Mouse (Mus musculus): Measurements from ENCODE around the gene Pla2g3. TPM values are rescaled to one million over a fixed set of nuclear protein-coding genes. Genes with fewer than 3 reads are reported as not detected.

Gene Pla2g3
- total and polyA plus RNA-seq, 3 experiments = not detected

- TF ChIP-seq RAD21 (IDR thresholded peaks at IDR 0.05; ENCODE audit: low read depth, low read length) (no peak), ZKSCAN1 (IDR thresholded peaks at IDR 0.05; ENCODE audit: borderline replicate concordance, low read depth, low read length) (no peak), GABPA (IDR thresholded peaks at IDR 0.05; ENCODE audit: insufficient replicate concordance, low read depth, low read length) (peak; percentile 17; the same call in 1 of the 2 replicates), ZNF384 (IDR thresholded peaks at IDR 0.05; ENCODE audit: low read depth, low read length) (no peak; the same call in 1 of the 2 replicates), UBTF (IDR thresholded peaks at IDR 0.05; ENCODE audit: low read depth, low read length) (peak; percentile 92), MEF2A (IDR thresholded peaks at IDR 0.05; ENCODE audit: borderline replicate concordance, low read depth, low read length) (peak; percentile 81; the same call in 1 of the 2 replicates), SMC3 (IDR thresholded peaks at IDR 0.05; ENCODE audit: low read depth, low read length) (no peak), NRF1 (IDR thresholded peaks at IDR 0.05; ENCODE audit: low read depth, low read length) (peak; percentile 59), USF2 (conservative IDR thresholded peaks at IDR 0.05; ENCODE audit: low read depth, low read length) (peak; percentile 90), MYC (IDR thresholded peaks at IDR 0.05; ENCODE audit: low read depth, low read length) (0 out of 2 replicates have a peak, but pooled peaks have one; percentile 52), TBP (conservative IDR thresholded peaks at IDR 0.05; ENCODE audit: low read depth, low read length) (peak; percentile 74)
Observed at GRCm38 (mm10) chr11:3452167-3452639, 35.9 kb upstream of the Pla2g3 start, which contains the start of gene Rnf185 (continued).

GRCm38 (mm10) chr11:3452769-3453168 lies 35.3 kb upstream of the Pla2g3 start:
- dilution Hi-C loops (cut with MboI; ENCODE audit: extremely low pct_ligation_motif_present, extremely low pct_unique_long_range_greater_than_20kb, low sequenced_read_pairs) (no loop called here), in situ Hi-C loops (cut with MboI; ENCODE audit: low pct_ligation_motif_present, low pct_unique_long_range_greater_than_20kb, low sequenced_read_pairs) (no loop called here)
- TF ChIP-seq ZKSCAN1 (IDR thresholded peaks at IDR 0.05; ENCODE audit: borderline replicate concordance, low read depth, low read length) = no peak
- TF ChIP-seq ZC3H11A (IDR thresholded peaks at IDR 0.05; ENCODE audit: low read depth, low read length) = no peak
- no peak for TF ChIP-seq CTCF (conservative IDR thresholded peaks at IDR 0.05 in 1 of 2, IDR thresholded peaks at IDR 0.05 in 1 of 2; ENCODE audit: low read depth in 2 of 2, low read length in 2 of 2)
- no peak for TF ChIP-seq JUN (IDR thresholded peaks at IDR 0.05; ENCODE audit: insufficient read depth, low read depth, low read length)
- no peak for TF ChIP-seq SMC3 (IDR thresholded peaks at IDR 0.05; ENCODE audit: low read depth, low read length)
- no peak for TF ChIP-seq JUND (conservative IDR thresholded peaks at IDR 0.05; ENCODE audit: low read depth, low read length)
- no peak for TF ChIP-seq MXI1 (IDR thresholded peaks at IDR 0.05; ENCODE audit: low read depth, low read length)
- no peak for TF ChIP-seq CHD2 (IDR thresholded peaks at IDR 0.05; ENCODE audit: low read length)
- no peak for TF ChIP-seq MYC (IDR thresholded peaks at IDR 0.05; ENCODE audit: low read depth, low read length)
- no peak for TF ChIP-seq RCOR1 (conservative IDR thresholded peaks at IDR 0.05; ENCODE audit: low read depth, low read length)
- no peak for TF ChIP-seq MAZ (IDR thresholded peaks at IDR 0.05; ENCODE audit: low read depth, low read length)
- TF ChIP-seq BHLHE40 (IDR thresholded peaks at IDR 0.05; ENCODE audit: low read depth, low read length) = no peak
- Histone ChIP-seq H3K4me1 (ENCODE audit: control insufficient read depth in 1 of 2, insufficient read depth in 2 of 2) (peaks cover 3 to 27% of the 10 kb centered on the region in 2 experiments), H3K79me2 (replicated peaks; ENCODE audit: control insufficient read depth, extremely low read depth, insufficient read depth, poor library complexity, severe bottlenecking) (peaks cover 31% of the 10 kb centered on the region), H3K4me2 (ENCODE audit: insufficient read depth, low read depth, poor library complexity, severe bottlenecking) (peak overlapping the region; percentile 90), H3K27me3 (replicated peaks) (no peaks in the 10 kb centered on the region), H3K9ac (ENCODE audit: insufficient read depth, low read depth) (peak overlapping the region; percentile 86), H3K27ac (ENCODE audit: insufficient read depth, low read depth) (peak overlapping the region; percentile 10; the same call in 1 of the 2 replicates), H3K9me3 (replicated peaks; ENCODE audit: low read length) (no peaks in the 10 kb centered on the region), H3K4me3 (replicated peaks in 1 of 3; ENCODE audit: low read depth in 2 of 3, low read length in 2 of 3, poor library complexity in 1 of 3) (peak overlapping the region; percentile 66 to 88 (median 87)), H3K36me3 (replicated peaks in 1 of 2; ENCODE audit: control insufficient read depth in 1 of 2, insufficient read depth in 1 of 2, low read length in 1 of 2) (peaks cover 4 to 38% of the 10 kb centered on the region in 2 experiments)
- DNase-seq (ENCODE audit: extremely low read depth) = peak; percentile 35
